8 mouse cellular contexts compared by ENCODE assay signal in the genomic region with DNA sequence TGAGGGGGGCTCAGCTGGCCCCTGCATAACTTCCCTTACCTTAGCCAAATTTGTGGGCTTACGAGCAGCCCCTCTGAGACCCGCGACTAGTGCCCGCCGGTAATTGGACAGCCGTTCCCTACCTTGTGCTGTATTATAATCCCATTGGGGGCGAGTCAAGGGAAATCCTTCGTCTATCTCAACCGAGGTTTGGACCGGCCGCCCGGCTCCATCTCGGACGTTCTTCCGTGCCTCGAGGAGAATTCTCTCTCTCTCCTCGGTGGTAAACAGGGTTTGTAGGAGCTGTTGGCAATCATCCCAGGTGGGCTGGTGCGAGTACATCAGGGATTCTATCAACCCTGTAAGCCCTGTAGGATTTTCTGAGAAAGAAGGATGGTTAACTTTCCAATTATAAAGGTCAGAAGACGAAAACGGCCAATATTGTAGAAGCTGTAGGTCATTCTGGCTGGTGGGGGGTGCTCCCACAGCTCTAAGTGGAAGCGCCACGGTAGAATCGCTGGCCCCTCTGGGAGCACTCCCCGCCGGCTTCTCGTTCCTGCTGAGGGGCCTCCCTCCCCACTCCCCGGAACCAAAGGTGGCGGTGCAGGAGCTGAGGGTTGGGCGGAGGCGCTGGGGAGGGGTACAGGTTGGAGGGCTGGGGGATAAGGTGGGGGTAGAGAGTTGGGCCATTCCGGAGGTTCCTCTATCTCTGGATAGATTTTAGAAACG.
A peak's percentile ranks its signal among the peaks of the same experiment; 100 is the strongest.
DNase-seq lines count a peak whose midpoint lies in the region; ATAC-seq lines count a peak whose summit lies in the region.
"Had no signal": no experiment of that assay in that cellular context is flagged by ENCODE, and none has a peak within 500 bp of the region (broad histone marks: within the 10 kb centered on the region; RNA-seq: fewer than 3 reads in every experiment).

No protein-coding gene starts in this region.

- peaks cover 21% of the 10 kb centered on the region for H3K27me3 ChIP-seq in hindbrain, embryonic 13.5 days
- no peaks in the 10 kb centered on the region for H3K27me3 ChIP-seq in stomach, embryonic 14.5 days (ENCODE audit: control insufficient read depth, insufficient read depth, low read length)

- peak; percentile 30; the same call in 1 of the 2 replicates for ATAC-seq in erythroblast, adult 5-6 weeks (replicated peaks; ENCODE audit: low FRiP score, poor library complexity, severe bottlenecking)
- peak; percentile 46 for ATAC-seq in hindbrain, embryonic 13.5 days (ENCODE audit: low FRiP score)
- peak; percentile 25; the same call in 1 of the 2 replicates for ATAC-seq in megakaryocyte, adult 5-6 weeks (ENCODE audit: poor library complexity, severe bottlenecking)
- peak; percentile 72 for ATAC-seq in stomach, embryonic 14.5 days (ENCODE audit: insufficient number of reproducible peaks, insufficient read depth, low FRiP score, low read depth)

- H3K9me3 ChIP-seq in hindbrain, embryonic 13.5 days: peaks cover 67% of the 10 kb centered on the region
- H3K9me3 ChIP-seq in stomach, embryonic 14.5 days (ENCODE audit: control insufficient read depth, low read depth, low read length): peaks cover 62% of the 10 kb centered on the region

- H3K9ac ChIP-seq in hindbrain, embryonic 13.5 days: no peak overlapping the region
- H3K9ac ChIP-seq in stomach, embryonic 14.5 days (replicated peaks; ENCODE audit: low read depth, low read length): no peak overlapping the region

- H3K36me3 ChIP-seq in hindbrain, embryonic 13.5 days: peaks cover 53% of the 10 kb centered on the region
- no peaks in the 10 kb centered on the region for H3K36me3 ChIP-seq in stomach, embryonic 14.5 days (ENCODE audit: control insufficient read depth, insufficient read depth, low read length)

- peak overlapping the region; percentile 5 for H3K4me3 ChIP-seq in hindbrain, embryonic 13.5 days
- no peak overlapping the region for H3K4me3 ChIP-seq in stomach, embryonic 14.5 days (ENCODE audit: low read depth, low read length)
- H3K4me3 ChIP-seq: left cerebral cortex, adult 2 months had no signal

- 67% methylated on average over 32 of the region's 32 CpGs for WGBS in hindbrain, embryonic 13.5 days
- WGBS in stomach, embryonic 14.5 days: 69% methylated on average over 32 of the region's 32 CpGs

- no peak overlapping the region for H3K4me2 ChIP-seq in hindbrain, embryonic 13.5 days
- no peak overlapping the region for H3K4me2 ChIP-seq in stomach, embryonic 14.5 days (replicated peaks; ENCODE audit: low read depth, low read length)

- H3K4me1 ChIP-seq in hindbrain, embryonic 13.5 days (replicated peaks): no peaks in the 10 kb centered on the region
- no peaks in the 10 kb centered on the region for H3K4me1 ChIP-seq in stomach, embryonic 14.5 days (ENCODE audit: control insufficient read depth, insufficient read depth, low read length)

- no peak overlapping the region for H3K27ac ChIP-seq in hindbrain, embryonic 13.5 days
- H3K27ac ChIP-seq in stomach, embryonic 14.5 days (ENCODE audit: low read length): no peak overlapping the region
- H3K27ac ChIP-seq: left cerebral cortex, adult 2 months had no signal

- peak; percentile 6 for DNase-seq in thymus, postnatal 0 days (ENCODE audit: low spot score)
- no peak for DNase-seq in thymus, postnatal 14 days
- no peak for DNase-seq in right cerebral cortex, adult 2 months (ENCODE audit: low spot score in 2 of 2)
